Mouse (Mus musculus): ENCODE measurements around the gene Dmap1. TPM values are rescaled to one million over a fixed set of nuclear protein-coding genes. Genes with fewer than 3 reads are reported as not detected.

Gene Dmap1
- polyA plus RNA-seq (2015; fragmentation: Nextera tagmentation; extraction: Ambion mirVana) = 67.3 and 70.8 TPM in 2 replicates

GRCm38 (mm10) chr4:117681931-117682461 is at the start of gene Dmap1:
Gene Dmap1 (minus strand): TSS chr4:117682273.
- H3K4me3 ChIP-seq = peak within 1 kb of the TSS; percentile 90
- peak; percentile 85 for ATAC-seq (ENCODE audit: low read depth)
- peak within 1 kb of the TSS; percentile 95 for H3K4me2 ChIP-seq
- under 1% methylated on average over 33 of the region's 33 CpGs for WGBS
- H3K36me3 ChIP-seq = peaks cover 34% of the 10 kb centered on the region
- H3K9me3 ChIP-seq = no peaks in the 10 kb centered on the region
- peak within 1 kb of the TSS; percentile 91 for H3K9ac ChIP-seq
- H3K4me1 ChIP-seq (replicated peaks) = peaks cover 20% of the 10 kb centered on the region
- H3K27me3 ChIP-seq = no peaks in the 10 kb centered on the region; the same call in 1 of the 2 replicates
- H3K27ac ChIP-seq (replicated peaks) = peak within 1 kb of the TSS; percentile 59

GRCm38 (mm10) chr4:117724112-117724511 is 42.0 kb upstream of the Dmap1 start, which contains the start of gene Gm12845:
Gene Gm12845 (plus strand): TSS chr4:117724412.
- Histone ChIP-seq H3K4me1 (replicated peaks) (no peaks in the 10 kb centered on the region), H3K4me3 (no peak within 1 kb of the TSS), H3K4me2 (no peak within 1 kb of the TSS), H3K9me3 (no peaks in the 10 kb centered on the region), H3K27ac (replicated peaks) (no peak within 1 kb of the TSS), H3K36me3 (no peaks in the 10 kb centered on the region), H3K27me3 (no peaks in the 10 kb centered on the region), H3K9ac (no peak within 1 kb of the TSS)
- WGBS = 87% methylated on average over 1 of the region's 1 CpGs
- no peak for ATAC-seq (ENCODE audit: low read depth)

GRCm38 (mm10) chr4:117713303-117714098 is 31.4 kb upstream of the Dmap1 start:
- no peaks in the 10 kb centered on the region for H3K36me3 ChIP-seq
- WGBS = 80% methylated on average over 6 of the region's 6 CpGs
- no peak overlapping the region for H3K9ac ChIP-seq
- no peaks in the 10 kb centered on the region for H3K27me3 ChIP-seq
- H3K4me1 ChIP-seq (replicated peaks) = no peaks in the 10 kb centered on the region
- no peak overlapping the region for H3K4me2 ChIP-seq
- H3K4me3 ChIP-seq = no peak overlapping the region
- no peak overlapping the region for H3K27ac ChIP-seq (replicated peaks)
- H3K9me3 ChIP-seq = no peaks in the 10 kb centered on the region
- no peak for ATAC-seq (ENCODE audit: low read depth)

- no peaks in the 10 kb centered on the region for H3K4me1 ChIP-seq (replicated peaks)
- H3K9me3 ChIP-seq = no peaks in the 10 kb centered on the region
- no peaks in the 10 kb centered on the region for H3K27me3 ChIP-seq
- WGBS = 80% methylated on average over 3 of the region's 3 CpGs
- no peak for ATAC-seq (ENCODE audit: low read depth)
- H3K4me3 ChIP-seq = no peak overlapping the region
- H3K4me2 ChIP-seq = no peak overlapping the region
- no peaks in the 10 kb centered on the region for H3K36me3 ChIP-seq
- H3K9ac ChIP-seq = no peak overlapping the region
- no peak overlapping the region for H3K27ac ChIP-seq (replicated peaks)
Observed at GRCm38 (mm10) chr4:117712314-117712713, 30.2 kb upstream of the Dmap1 start.

GRCm38 (mm10) chr4:117708780-117709550 is 26.9 kb upstream of the Dmap1 start:
- no peaks in the 10 kb centered on the region for H3K4me1 ChIP-seq (replicated peaks)
- no peaks in the 10 kb centered on the region for H3K9me3 ChIP-seq
- no peak overlapping the region for H3K4me2 ChIP-seq
- no peak overlapping the region for H3K9ac ChIP-seq
- H3K4me3 ChIP-seq = no peak overlapping the region
- no peak for ATAC-seq (ENCODE audit: low read depth)
- 83% methylated on average over 3 of the region's 3 CpGs for WGBS
- H3K27me3 ChIP-seq = no peaks in the 10 kb centered on the region
- H3K27ac ChIP-seq (replicated peaks) = no peak overlapping the region
- no peaks in the 10 kb centered on the region for H3K36me3 ChIP-seq

- Histone ChIP-seq H3K36me3 (no peaks in the 10 kb centered on the region), H3K9ac (no peak overlapping the region), H3K4me3 (no peak overlapping the region), H3K4me2 (no peak overlapping the region), H3K27ac (replicated peaks) (no peak overlapping the region), H3K9me3 (no peaks in the 10 kb centered on the region), H3K27me3 (no peaks in the 10 kb centered on the region), H3K4me1 (replicated peaks) (no peaks in the 10 kb centered on the region)
- ATAC-seq (ENCODE audit: low read depth) = no peak
- 6% methylated on average over 7 of the region's 7 CpGs for WGBS
Observed at GRCm38 (mm10) chr4:117705361-117705760, 23.3 kb upstream of the Dmap1 start.

GRCm38 (mm10) chr4:117686354-117686753 is 4.3 kb upstream of the Dmap1 start:
- Histone ChIP-seq H3K4me1 (replicated peaks) (peaks cover 12% of the 10 kb centered on the region), H3K27me3 (no peaks in the 10 kb centered on the region; the same call in 1 of the 2 replicates), H3K36me3 (no peaks in the 10 kb centered on the region), H3K9ac (no peak overlapping the region), H3K9me3 (no peaks in the 10 kb centered on the region), H3K27ac (replicated peaks) (no peak overlapping the region), H3K4me2 (no peak overlapping the region), H3K4me3 (no peak overlapping the region)
- no peak for ATAC-seq (ENCODE audit: low read depth)
- WGBS = 90% methylated on average over 4 of the region's 4 CpGs

- Histone ChIP-seq H3K4me1 (replicated peaks) (peaks cover 20% of the 10 kb centered on the region), H3K9ac (no peak overlapping the region), H3K27me3 (no peaks in the 10 kb centered on the region; the same call in 1 of the 2 replicates), H3K27ac (replicated peaks) (no peak overlapping the region), H3K9me3 (no peaks in the 10 kb centered on the region), H3K4me2 (peak overlapping the region; percentile 95; the same call in 1 of the 2 replicates), H3K36me3 (peaks cover 23% of the 10 kb centered on the region), H3K4me3 (no peak overlapping the region)
- WGBS = 82% methylated on average over 6 of the region's 6 CpGs
- ATAC-seq (ENCODE audit: low read depth) = no peak
Observed at GRCm38 (mm10) chr4:117683048-117683768, 1.1 kb upstream of the Dmap1 start.

- Histone ChIP-seq H3K4me3 (peak overlapping the region; percentile 90), H3K27me3 (no peaks in the 10 kb centered on the region; the same call in 1 of the 2 replicates), H3K9me3 (no peaks in the 10 kb centered on the region), H3K36me3 (peaks cover 30% of the 10 kb centered on the region), H3K27ac (replicated peaks) (peak overlapping the region; percentile 59), H3K9ac (peak overlapping the region; percentile 91), H3K4me2 (peak overlapping the region; percentile 95), H3K4me1 (replicated peaks) (peaks cover 20% of the 10 kb centered on the region)
- peak; percentile 30 for ATAC-seq (ENCODE audit: low read depth)
Observed at GRCm38 (mm10) chr4:117682463-117682862, 390 bp upstream of the Dmap1 start.

GRCm38 (mm10) chr4:117680963-117681362 is 1.1 kb downstream of the Dmap1 start:
- H3K4me1 ChIP-seq (replicated peaks) = peaks cover 20% of the 10 kb centered on the region
- H3K4me2 ChIP-seq = peak overlapping the region; percentile 95
- H3K27ac ChIP-seq (replicated peaks) = no peak overlapping the region
- WGBS = 68% methylated on average over 6 of the region's 6 CpGs
- H3K27me3 ChIP-seq = no peaks in the 10 kb centered on the region; the same call in 1 of the 2 replicates
- no peaks in the 10 kb centered on the region for H3K9me3 ChIP-seq
- no peak overlapping the region for H3K9ac ChIP-seq
- H3K4me3 ChIP-seq = peak overlapping the region; percentile 90
- peaks cover 42% of the 10 kb centered on the region for H3K36me3 ChIP-seq
- no peak for ATAC-seq (ENCODE audit: low read depth)

- peak; percentile 20; the same call in 1 of the 2 replicates for ATAC-seq (ENCODE audit: low read depth)
- Histone ChIP-seq H3K9ac (no peak overlapping the region), H3K4me1 (replicated peaks) (peaks cover 19% of the 10 kb centered on the region), H3K36me3 (peaks cover 76% of the 10 kb centered on the region), H3K4me2 (no peak overlapping the region), H3K27me3 (no peaks in the 10 kb centered on the region), H3K4me3 (no peak overlapping the region), H3K27ac (replicated peaks) (no peak overlapping the region), H3K9me3 (no peaks in the 10 kb centered on the region)
- 7% methylated on average over 3 of the region's 3 CpGs for WGBS
Observed at GRCm38 (mm10) chr4:117676903-117677302, 5.2 kb downstream of the Dmap1 start.

All from neural tube, embryonic 13.5 days (tissue).